Mouse (Mus musculus) lung, embryonic 14.5 days (tissue): ENCODE measurements around the gene Map2. TPM values are rescaled to one million over a fixed set of nuclear protein-coding genes. Genes with fewer than 3 reads are reported as not detected.

Source experiments
- ATAC-seq: fragments of 200-750 bp; cut with Nextera tagmentation; 2 replicates; pipeline ENCODE4 v1.8.0; 2017; ENCODE audit warnings: mild to moderate bottlenecking, moderate TSS enrichment, moderate library complexity; ENCODE audit not compliant: insufficient read depth
- DNase-seq: peaks from one replicate; pipeline ENCODE4 v3.0.0-alpha.2; 2015
- H3K27ac ChIP-seq: fragments of 300-500 bp; sonication (generic); 2 replicates; pipeline ENCODE4 v1.5.1; 2014; ENCODE audit warnings: low read depth, mild to moderate bottlenecking, moderate library complexity
- H3K27me3 ChIP-seq: fragments of 300-500 bp; sonication (generic); 2 replicates; pipeline ENCODE4 v1.6.1; 2014; ENCODE audit warnings: low read length, control low read depth; ENCODE audit not compliant: insufficient read depth
- H3K36me3 ChIP-seq: fragments of 300-500 bp; sonication (generic); 2 replicates; pipeline ENCODE4 v1.6.1; 2014; ENCODE audit warnings: control low read depth; ENCODE audit not compliant: insufficient read depth
- H3K4me1 ChIP-seq: fragments of 300-500 bp; sonication (generic); 2 replicates; pipeline ENCODE4 v1.6.1; 2014; ENCODE audit warnings: antibody characterized with exemption, control low read depth; ENCODE audit not compliant: insufficient read depth
- H3K4me2 ChIP-seq: fragments of 300-500 bp; sonication (generic); 2 replicates; pipeline ENCODE4 v1.6.1; 2014; ENCODE audit warnings: mild to moderate bottlenecking
- H3K4me3 ChIP-seq: fragments of 300-500 bp; sonication (generic); 2 replicates; pipeline ENCODE4 v1.5.1; 2014; ENCODE audit warnings: low read depth, low read length
- H3K9ac ChIP-seq: fragments of 300-500 bp; sonication (generic); 2 replicates; pipeline ENCODE4 v1.6.1; 2014
- H3K9me3 ChIP-seq: fragments of 300-500 bp; sonication (generic); 2 replicates; pipeline ENCODE4 v1.6.1; 2016; ENCODE audit warnings: low read depth, low read length, control low read depth
- CTCF ChIP-seq: IDR thresholded peaks from 2 replicates; pipeline ENCODE4 v1.5.1; 2016; ENCODE audit warnings: antibody characterized with exemption, low read depth
- WGBS: fragments of 180-500 bp; shearing (Covaris S2); extraction: QIAGEN DNeasy Blood & Tissue Kit; methylation state at CpG from one replicate; pipeline ENCODE4 v1.1.7; 2014; 5-methylcytosine and 5-hydroxymethylcytosine counted together
- polyA plus RNA-seq: library from polyadenylated mRNA; unstranded; fragments of >200 nt; fragmentation: Nextera tagmentation; extraction: Ambion mirVana; gene quantifications from 2 replicates; pipeline ENCODE4 v1.2.1, GENCODE M21; 2014

Map2 gene
- polyA plus RNA-seq, 1 experiment from 2014 or later = 13.4 TPM

DNA sequence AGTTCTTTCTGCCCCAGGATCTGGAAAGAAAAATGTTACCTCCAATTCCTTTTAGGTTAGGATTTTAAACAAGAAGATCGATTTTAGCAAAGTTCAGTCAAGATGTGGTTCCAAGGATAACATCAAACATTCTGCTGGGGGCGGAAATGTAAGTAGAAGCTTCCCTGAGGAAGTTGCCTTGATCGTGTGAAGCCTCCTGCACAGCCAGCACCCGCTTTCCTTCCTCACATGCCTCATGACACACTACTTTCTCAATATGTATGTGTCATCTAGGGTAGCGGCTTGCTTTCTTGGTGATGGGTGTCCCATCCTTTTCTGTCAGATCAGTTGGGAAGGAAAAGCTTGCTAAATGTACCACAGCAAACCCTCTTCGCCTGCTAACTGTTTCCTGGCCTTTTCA lies 256.4 kb downstream of the Map2 start:
- Histone ChIP-seq H3K4me1 (no peaks in the 10 kb centered on the region), H3K27ac (no peak overlapping the region), H3K9ac (no peak overlapping the region), H3K9me3 (no peaks in the 10 kb centered on the region), H3K36me3 (no peaks in the 10 kb centered on the region), H3K4me3 (no peak overlapping the region), H3K27me3 (no peaks in the 10 kb centered on the region), H3K4me2 (no peak overlapping the region)
- TF ChIP-seq CTCF = no peak
- no peak for ATAC-seq
- no peak for DNase-seq
- 82% methylated on average over 6 of the region's 6 CpGs for WGBS

DNA sequence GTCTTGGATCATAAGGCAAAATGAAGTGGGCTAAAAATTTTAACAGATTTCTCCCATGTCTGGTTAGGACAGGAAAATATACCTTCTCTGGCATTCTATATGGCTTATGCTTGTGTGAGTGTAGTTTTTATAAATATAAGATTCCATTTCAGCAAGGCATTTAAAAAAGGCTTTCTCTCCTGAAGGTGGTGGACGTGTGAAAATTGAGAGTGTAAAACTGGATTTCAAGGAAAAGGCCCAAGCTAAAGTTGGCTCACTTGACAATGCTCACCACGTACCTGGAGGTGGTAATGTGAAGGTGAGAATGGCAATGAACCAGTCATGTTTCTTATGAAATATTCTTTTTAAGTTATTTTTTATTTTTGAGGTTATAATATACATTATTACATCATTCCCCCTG lies 263.0 kb downstream of the Map2 start:
- H3K27me3 ChIP-seq = no peaks in the 10 kb centered on the region
- DNase-seq = no peak
- H3K4me3 ChIP-seq = no peak overlapping the region
- no peak overlapping the region for H3K27ac ChIP-seq
- no peaks in the 10 kb centered on the region for H3K4me1 ChIP-seq
- no peak for TF ChIP-seq CTCF
- H3K9ac ChIP-seq = no peak overlapping the region
- 73% methylated on average over 2 of the region's 2 CpGs for WGBS
- H3K9me3 ChIP-seq = no peaks in the 10 kb centered on the region
- no peak for ATAC-seq
- no peak overlapping the region for H3K4me2 ChIP-seq
- no peaks in the 10 kb centered on the region for H3K36me3 ChIP-seq

DNA sequence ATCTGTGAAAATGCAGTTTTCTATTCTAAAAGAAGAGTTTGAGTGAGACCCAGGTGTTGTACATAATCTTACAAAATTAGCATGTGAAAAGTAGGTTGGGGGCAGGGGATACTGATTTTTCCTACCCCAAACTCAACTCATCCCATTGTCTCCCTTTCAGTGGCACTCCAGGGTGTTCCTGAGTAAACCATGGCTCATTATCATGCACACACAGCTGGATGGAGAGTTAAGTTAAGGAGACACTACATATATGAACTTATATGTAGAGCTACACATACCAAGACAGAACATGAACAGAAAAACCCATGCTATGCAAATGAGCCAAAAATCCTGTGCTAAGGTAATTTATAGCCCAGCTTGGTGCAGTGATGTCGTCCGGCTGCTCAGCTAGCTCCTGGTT lies 267.8 kb downstream of the Map2 start:
- no peaks in the 10 kb centered on the region for H3K9me3 ChIP-seq
- ATAC-seq = no peak

DNA sequence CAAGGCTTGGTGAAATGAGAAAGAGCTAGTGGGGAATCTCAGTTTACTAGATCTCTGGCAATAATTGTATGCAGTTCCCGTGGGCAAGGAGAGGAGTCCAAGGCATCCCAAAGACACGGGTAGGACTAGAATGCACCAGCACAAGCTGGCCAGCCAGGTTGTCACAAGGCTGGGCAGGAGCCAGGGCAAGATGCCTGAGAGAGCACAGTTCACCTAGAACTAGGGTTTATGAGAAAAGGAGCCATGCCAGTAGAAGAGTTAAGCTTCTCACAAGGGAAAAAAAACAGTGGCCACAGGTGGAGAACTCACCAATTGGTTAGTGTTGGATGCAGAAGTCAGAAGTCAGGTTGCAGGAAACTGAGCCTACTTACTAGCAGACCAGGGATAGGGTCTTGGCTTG lies 274.4 kb downstream of the Map2 start:
- Histone ChIP-seq H3K9me3 (no peaks in the 10 kb centered on the region), H3K9ac (no peak overlapping the region), H3K4me1 (no peaks in the 10 kb centered on the region), H3K4me2 (no peak overlapping the region), H3K27me3 (no peaks in the 10 kb centered on the region), H3K27ac (no peak overlapping the region), H3K36me3 (no peaks in the 10 kb centered on the region), H3K4me3 (no peak overlapping the region)
- DNase-seq (no peak), ATAC-seq (no peak)
- TF ChIP-seq CTCF = no peak
- 57% methylated on average over 2 of the region's 2 CpGs for WGBS

More for the DNA sequence above, 267.8 kb downstream of the Map2 start:
- no peaks in the 10 kb centered on the region for H3K27me3 ChIP-seq
- no peaks in the 10 kb centered on the region for H3K36me3 ChIP-seq
- no peak overlapping the region for H3K4me2 ChIP-seq
- no peak overlapping the region for H3K27ac ChIP-seq
- no peaks in the 10 kb centered on the region for H3K4me1 ChIP-seq
- no peak overlapping the region for H3K9ac ChIP-seq
- no peak overlapping the region for H3K4me3 ChIP-seq
- 88% methylated on average over 2 of the region's 2 CpGs for WGBS
- no peak for DNase-seq
- TF ChIP-seq CTCF = no peak

DNA sequence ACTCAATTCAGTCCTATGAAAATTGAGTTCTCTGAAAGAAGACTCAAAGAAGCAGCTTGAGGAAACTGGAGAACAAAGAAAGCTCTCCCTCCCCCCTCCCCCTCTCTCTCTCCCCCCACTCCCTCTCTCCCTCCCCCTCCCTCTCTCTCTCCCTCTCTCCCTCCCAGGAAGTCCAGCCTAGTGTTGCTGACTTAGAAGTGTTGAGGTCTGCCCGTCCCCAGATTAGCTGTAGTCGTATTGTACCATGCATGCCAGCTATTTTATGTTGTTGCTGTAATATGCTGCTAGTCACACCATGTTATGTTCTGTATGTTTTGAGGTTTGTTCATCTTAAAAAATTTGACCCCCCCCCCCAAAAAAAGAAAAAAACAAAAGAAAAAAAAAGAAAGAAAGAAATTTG lies 281.5 kb downstream of the Map2 start:
- Histone ChIP-seq H3K4me3 (no peak overlapping the region), H3K27me3 (no peaks in the 10 kb centered on the region), H3K4me1 (no peaks in the 10 kb centered on the region), H3K36me3 (no peaks in the 10 kb centered on the region), H3K9me3 (no peaks in the 10 kb centered on the region), H3K9ac (no peak overlapping the region), H3K27ac (no peak overlapping the region), H3K4me2 (no peak overlapping the region)
- 22% methylated on average over 2 of the region's 2 CpGs for WGBS
- DNase-seq (no peak), ATAC-seq (no peak)
- TF ChIP-seq CTCF = no peak

DNA sequence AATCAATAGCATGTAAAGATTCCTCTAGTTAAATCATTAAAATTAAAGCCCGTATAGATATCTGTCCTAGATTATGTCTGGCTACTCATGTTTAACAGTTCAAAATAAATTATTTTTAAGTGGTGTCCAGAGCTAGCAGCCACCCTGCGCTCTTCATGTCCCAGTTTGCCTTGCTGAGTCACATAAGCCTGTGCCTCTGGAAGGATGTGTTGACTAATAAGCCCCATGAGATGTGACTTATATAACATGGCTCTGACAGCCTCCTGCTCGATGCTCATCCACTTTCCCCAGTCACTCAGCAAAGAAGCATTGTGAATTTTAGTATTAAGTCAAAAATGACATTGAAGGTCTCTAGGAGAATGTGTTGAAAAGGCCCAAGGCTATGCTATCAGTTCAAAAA lies 282.7 kb downstream of the Map2 start:
- 71% methylated on average over 3 of the region's 3 CpGs for WGBS
- H3K4me3 ChIP-seq = no peak overlapping the region
- no peaks in the 10 kb centered on the region for H3K4me1 ChIP-seq
- no peak for ATAC-seq
- no peaks in the 10 kb centered on the region for H3K36me3 ChIP-seq
- no peaks in the 10 kb centered on the region for H3K27me3 ChIP-seq
- no peak overlapping the region for H3K4me2 ChIP-seq
- H3K27ac ChIP-seq = no peak overlapping the region
- no peaks in the 10 kb centered on the region for H3K9me3 ChIP-seq
- TF ChIP-seq CTCF = no peak
- DNase-seq = no peak
- H3K9ac ChIP-seq = no peak overlapping the region

DNA sequence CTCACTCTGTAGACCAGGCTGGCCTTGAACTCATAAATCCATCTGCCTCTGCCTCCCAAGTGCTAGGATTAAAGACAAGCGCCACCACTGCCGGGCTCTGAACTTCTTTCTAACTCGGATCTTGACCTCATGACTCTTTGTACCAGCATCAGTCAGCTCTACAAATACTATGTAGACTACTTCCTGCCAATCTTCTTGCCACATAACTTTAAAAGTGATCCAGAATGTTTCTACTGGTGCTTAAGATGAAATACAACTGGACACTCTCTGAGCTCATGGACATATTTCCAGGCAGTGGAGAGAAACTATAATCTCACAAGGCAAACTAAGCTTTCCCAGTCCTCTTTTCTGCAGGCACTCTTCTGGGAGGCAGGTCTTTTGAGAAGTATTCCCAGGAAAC lies 284.3 kb downstream of the Map2 start:
- no peak overlapping the region for H3K27ac ChIP-seq
- H3K27me3 ChIP-seq = no peaks in the 10 kb centered on the region
- H3K9ac ChIP-seq = no peak overlapping the region
- ATAC-seq (no peak), DNase-seq (peak; percentile 8)
- no peak overlapping the region for H3K4me3 ChIP-seq
- H3K4me2 ChIP-seq = no peak overlapping the region
- H3K36me3 ChIP-seq = no peaks in the 10 kb centered on the region
- TF ChIP-seq CTCF = no peak
- no peaks in the 10 kb centered on the region for H3K9me3 ChIP-seq
- no peaks in the 10 kb centered on the region for H3K4me1 ChIP-seq
- WGBS = 48% methylated on average over 3 of the region's 3 CpGs

DNA sequence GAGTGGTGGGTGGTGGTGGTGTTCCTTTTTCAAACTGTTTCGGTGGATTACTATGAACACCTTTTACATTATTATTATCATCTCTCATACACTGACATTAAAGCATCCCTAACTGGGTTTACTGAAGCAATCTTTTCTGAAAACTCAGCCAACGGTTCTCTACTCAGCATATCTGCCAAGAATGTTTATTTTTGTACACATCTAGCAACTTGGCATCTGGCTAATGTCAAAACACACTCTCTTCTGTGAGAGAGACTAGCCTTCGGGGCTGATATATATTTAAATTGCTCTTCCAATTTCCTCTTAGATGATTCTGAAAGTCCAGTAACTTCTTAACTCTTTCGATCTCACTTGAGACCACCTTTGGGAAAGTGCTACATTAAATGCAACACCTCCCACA lies 285.8 kb downstream of the Map2 start:
- 35% methylated on average over 4 of the region's 4 CpGs for WGBS
- no peaks in the 10 kb centered on the region for H3K36me3 ChIP-seq
- no peak for TF ChIP-seq CTCF
- peak; percentile 85 for DNase-seq
- H3K9me3 ChIP-seq = no peaks in the 10 kb centered on the region
- ATAC-seq = peak; percentile 52; the same call in 1 of the 2 replicates
- no peaks in the 10 kb centered on the region for H3K4me1 ChIP-seq
- H3K27me3 ChIP-seq = no peaks in the 10 kb centered on the region
- H3K4me2 ChIP-seq = no peak overlapping the region
- no peak overlapping the region for H3K4me3 ChIP-seq
- H3K9ac ChIP-seq = no peak overlapping the region
- no peak overlapping the region for H3K27ac ChIP-seq
